Mouse (Mus musculus): Measurements from ENCODE around the gene Dock11. TPM values are rescaled to one million over a fixed set of nuclear protein-coding genes. Genes with fewer than 3 reads are reported as not detected.

The Dock11 gene
- polyA plus RNA-seq, 1 experiment from 2014 or later = 19.8 TPM

DNA sequence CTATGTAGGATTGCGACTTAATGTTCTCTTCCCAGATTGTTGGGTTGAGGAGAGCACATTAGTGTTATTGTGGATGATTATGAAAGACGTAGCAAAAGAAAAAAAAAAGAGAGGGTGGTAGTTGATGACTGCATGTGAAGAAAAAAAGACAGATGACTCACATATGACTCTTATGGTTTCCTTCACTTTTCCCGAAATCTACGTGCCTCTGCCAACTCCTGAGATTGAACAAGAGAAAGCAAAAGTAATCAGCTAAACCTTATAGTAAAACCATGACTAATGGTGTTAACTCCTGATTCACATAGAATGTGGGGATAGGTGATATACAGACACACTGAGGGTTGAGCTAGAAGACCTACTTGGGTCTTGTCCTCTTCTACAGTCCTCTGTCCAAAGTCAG, 226.5 kb downstream of the Dock11 start:
- Histone ChIP-seq H3K27me3 (no peaks in the 10 kb centered on the region), H3K9ac (no peak overlapping the region), H3K9me3 (no peaks in the 10 kb centered on the region), H3K36me3 (no peaks in the 10 kb centered on the region), H3K4me2 (replicated peaks) (no peak overlapping the region), H3K4me3 (no peak overlapping the region), H3K27ac (no peak overlapping the region), H3K4me1 (no peaks in the 10 kb centered on the region)
- 85% methylated on average over 4 of the region's 4 CpGs for WGBS
- ATAC-seq (ENCODE audit: insufficient number of reproducible peaks, insufficient read depth, low FRiP score, low TSS enrichment) = no peak

Other genes starting within 250 kb of the Dock11 start
- 6.9 and 9.0 TPM in 2 replicates for gene Il13ra1, start 223.3 kb downstream of the Dock11 start, polyA plus RNA-seq (2016; fragmentation: Nextera tagmentation; extraction: Ambion mirVana)

Data from embryonic facial prominence, embryonic 12.5 days (tissue).